Mouse (Mus musculus): ENCODE data around the gene Ube2cbp. TPM values are rescaled to one million over a fixed set of nuclear protein-coding genes. Genes with fewer than 3 reads are reported as not detected.

Gene Ube2cbp
- polyA plus RNA-seq, 1 experiment from 2014 or later: 7.4 TPM

- Histone ChIP-seq H3K4me1 (replicated peaks) (no peaks in the 10 kb centered on the region), H3K9ac (replicated peaks) (no peak overlapping the region), H3K27ac (no peak overlapping the region), H3K27me3 (no peaks in the 10 kb centered on the region), H3K4me3 (replicated peaks) (no peak overlapping the region), H3K4me2 (replicated peaks) (no peak overlapping the region), H3K36me3 (no peaks in the 10 kb centered on the region), H3K9me3 (no peaks in the 10 kb centered on the region)
- WGBS: 22% methylated on average over 2 of the region's 2 CpGs
- ATAC-seq: no peak
These were observed 198.1 kb downstream of the Ube2cbp start for GRCm38 (mm10) chr9:86266658-86267057.

Other genes starting within 250 kb of the Ube2cbp start
- 32.1 and 36.8 TPM in 2 replicates for gene Dop1a, start 2.2 kb upstream of the Ube2cbp start, polyA plus RNA-seq (2015; fragmentation: Nextera tagmentation; extraction: Ambion mirVana)
- gene Pgm3, start 106.9 kb upstream of the Ube2cbp start, polyA plus RNA-seq (2015; fragmentation: Nextera tagmentation; extraction: Ambion mirVana): 39.7 and 40.2 TPM in 2 replicates
- gene Rwdd2a, start 107.0 kb upstream of the Ube2cbp start, polyA plus RNA-seq (2015; fragmentation: Nextera tagmentation; extraction: Ambion mirVana): 6.8 and 7.1 TPM in 2 replicates
- gene Me1, start 231.0 kb upstream of the Ube2cbp start, polyA plus RNA-seq (2015; fragmentation: Nextera tagmentation; extraction: Ambion mirVana): 18.7 and 20.1 TPM in 2 replicates